Mouse (Mus musculus) heart, postnatal 0 days (tissue): Measurements from ENCODE around the gene Tnfrsf13c. TPM values are rescaled to one million over a fixed set of nuclear protein-coding genes. Genes with fewer than 3 reads are reported as not detected.
"Not testable (repeated sequence)": the region's sequence is repeated elsewhere in the genome, so short reads cannot be mapped to it uniquely, and the experiment has no call there.

ENCODE experiments used
- ATAC-seq: fragments of 200-750 bp; cut with Nextera tagmentation; 2 replicates; pipeline ENCODE4 v1.8.0; 2017; ENCODE audit warnings: low read depth, moderate number of reproducible peaks, moderate library complexity; ENCODE audit not compliant: insufficient read depth
- DNase-seq: peaks from one replicate; pipeline ENCODE4 v3.0.0-alpha.2; 2016; ENCODE audit warnings: low spot score
- H3K27ac ChIP-seq: fragments of 300-500 bp; sonication (generic); 2 replicates; pipeline ENCODE4 v1.5.1; 2014; ENCODE audit warnings: low read depth, mild to moderate bottlenecking
- H3K27me3 ChIP-seq: fragments of 300-500 bp; sonication (generic); 2 replicates; pipeline ENCODE4 v1.6.1; 2014; ENCODE audit warnings: low read length, mixed read lengths; ENCODE audit not compliant: control insufficient read depth, insufficient read depth
- H3K36me3 ChIP-seq: fragments of 300-500 bp; sonication (generic); replicated peaks from 2 replicates; pipeline ENCODE4 v1.6.1; 2014; ENCODE audit warnings: low read length, mixed read lengths; ENCODE audit not compliant: control insufficient read depth, insufficient read depth
- H3K4me1 ChIP-seq: fragments of 300-500 bp; sonication (generic); 2 replicates; pipeline ENCODE4 v1.6.1; 2014; ENCODE audit warnings: antibody characterized with exemption; ENCODE audit not compliant: control insufficient read depth, insufficient read depth
- H3K4me2 ChIP-seq: fragments of 300-500 bp; sonication (generic); 2 replicates; pipeline ENCODE4 v1.6.1; 2014; ENCODE audit warnings: low read depth, mild to moderate bottlenecking, low read length, moderate library complexity
- H3K4me3 ChIP-seq: fragments of 300-500 bp; sonication (generic); 2 replicates; pipeline ENCODE4 v1.5.1; 2014; ENCODE audit warnings: low read depth, low read length
- H3K9ac ChIP-seq: fragments of 300-500 bp; sonication (generic); replicated peaks from 2 replicates; pipeline ENCODE4 v1.6.1; 2014; ENCODE audit warnings: low read depth, low read length, mixed read lengths
- H3K9me3 ChIP-seq: fragments of 300-500 bp; sonication (generic); replicated peaks from 2 replicates; pipeline ENCODE4 v1.6.1; 2016; ENCODE audit warnings: low read length; ENCODE audit not compliant: control insufficient read depth
- CTCF ChIP-seq: IDR thresholded peaks from 2 replicates; pipeline ENCODE4 v1.5.1; 2016; ENCODE audit warnings: antibody characterized with exemption, control low read depth, low read depth
- EP300 ChIP-seq: IDR thresholded peaks from 2 replicates; pipeline ENCODE4 v1.6.1; 2016; ENCODE audit warnings: antibody characterized with exemption, low read depth
- WGBS: fragments of 180-500 bp; shearing (Covaris S2); extraction: QIAGEN DNeasy Blood & Tissue Kit; methylation state at CpG from one replicate; pipeline ENCODE4 v1.1.7; 2014; 5-methylcytosine and 5-hydroxymethylcytosine counted together
- polyA plus RNA-seq: library from polyadenylated mRNA; unstranded; fragments of >200 nt; fragmentation: Nextera tagmentation; extraction: Ambion mirVana; gene quantifications from 2 replicates; pipeline ENCODE4 v1.2.1, GENCODE M21; 2015
- total RNA-seq: library from RNA; depleted of rRNA; stranded (reverse); fragments of >200 nt; gene quantifications from 2 replicates; pipeline ENCODE4 v1.2.3, GENCODE M21; 2014; ENCODE audit warnings: low replicate concordance

Tnfrsf13c gene
- total and polyA plus RNA-seq, 2 experiments from 2014 or later: 1.5 TPM; not detected in 1

GRCm38 (mm10) chr15:82247131-82247776 is 23.1 kb upstream of the Tnfrsf13c start:
- TF ChIP-seq EP300 (no peak), CTCF (no peak)
- no peak overlapping the region for H3K27ac ChIP-seq
- H3K9ac ChIP-seq: no peak overlapping the region
- ATAC-seq: no peak
- H3K4me2 ChIP-seq: no peak overlapping the region
- peaks cover 6% of the 10 kb centered on the region; the same call in 1 of the 2 replicates for H3K4me1 ChIP-seq
- WGBS: 59% methylated on average over 3 of the region's 3 CpGs
- no peaks in the 10 kb centered on the region for H3K27me3 ChIP-seq
- H3K36me3 ChIP-seq: no peaks in the 10 kb centered on the region
- H3K9me3 ChIP-seq: 0 out of 2 replicates have a peak, but pooled peaks cover 3% of the 10 kb centered on the region
- no peak overlapping the region for H3K4me3 ChIP-seq
- DNase-seq: no peak

GRCm38 (mm10) chr15:82244805-82245161 is 20.6 kb upstream of the Tnfrsf13c start:
- not testable (repeated sequence) for H3K9me3 ChIP-seq, H3K9ac ChIP-seq, H3K27me3 ChIP-seq, H3K4me1 ChIP-seq, DNase-seq, H3K27ac ChIP-seq, H3K36me3 ChIP-seq, ATAC-seq
- Histone ChIP-seq H3K4me2 (peak overlapping the region; percentile 88), H3K4me3 (peak overlapping the region; percentile 62)
- 23% methylated on average over 9 of the region's 9 CpGs for WGBS

GRCm38 (mm10) chr15:82244115-82244804 is 20.1 kb upstream of the Tnfrsf13c start, which contains the start of gene Cenpm:
Cenpm (minus strand) TSS chr15:82244748.
- TF ChIP-seq EP300: no peak
- TF ChIP-seq CTCF: no peak
- under 1% methylated on average over 65 of the region's 65 CpGs for WGBS
- Histone ChIP-seq H3K9ac (peak within 1 kb of the TSS; percentile 39), H3K9me3 (no peaks in the 10 kb centered on the region), H3K27ac (peak within 1 kb of the TSS; percentile 12; the same call in 1 of the 2 replicates), H3K36me3 (no peaks in the 10 kb centered on the region), H3K4me1 (peaks cover 6% of the 10 kb centered on the region; the same call in 1 of the 2 replicates), H3K27me3 (no peaks in the 10 kb centered on the region), H3K4me2 (peak within 1 kb of the TSS; percentile 88), H3K4me3 (peak within 1 kb of the TSS; percentile 62)
- DNase-seq (peak; percentile 83), ATAC-seq (peak; percentile 97)

GRCm38 (mm10) chr15:82243742-82244114 is 19.6 kb upstream of the Tnfrsf13c start:
- H3K9ac ChIP-seq: peak overlapping the region; percentile 39
- ATAC-seq: no peak
- H3K36me3 ChIP-seq: peaks cover 3% of the 10 kb centered on the region; the same call in 1 of the 2 replicates
- DNase-seq: no peak
- H3K9me3 ChIP-seq: no peaks in the 10 kb centered on the region
- H3K27me3 ChIP-seq: no peaks in the 10 kb centered on the region
- 0 out of 2 replicates have a peak overlapping the region, but pooled peaks have one; percentile 12 for H3K27ac ChIP-seq
- H3K4me1 ChIP-seq: peaks cover 6% of the 10 kb centered on the region; the same call in 1 of the 2 replicates
- H3K4me2 ChIP-seq: peak overlapping the region; percentile 88
- TF ChIP-seq EP300: no peak
- TF ChIP-seq CTCF: no peak
- peak overlapping the region; percentile 62 for H3K4me3 ChIP-seq
- 1% methylated on average over 12 of the region's 12 CpGs for WGBS

GRCm38 (mm10) chr15:82243311-82243710 is 19.1 kb upstream of the Tnfrsf13c start:
- ATAC-seq: no peak
- Histone ChIP-seq H3K9me3 (no peaks in the 10 kb centered on the region), H3K27ac (no peak overlapping the region), H3K4me1 (peaks cover 6% of the 10 kb centered on the region; the same call in 1 of the 2 replicates), H3K4me2 (peak overlapping the region; percentile 88), H3K36me3 (peaks cover 7% of the 10 kb centered on the region; the same call in 1 of the 2 replicates), H3K27me3 (no peaks in the 10 kb centered on the region), H3K4me3 (peak overlapping the region; percentile 62), H3K9ac (no peak overlapping the region)
- TF ChIP-seq CTCF (no peak), EP300 (no peak)
- no peak for DNase-seq
- WGBS: 72% methylated on average over 3 of the region's 3 CpGs
